Mouse (Mus musculus): ENCODE results near the gene Grin3b.

GRCm38 (mm10) chr10:79955691-79956090, 14.8 kb upstream of the Grin3b start:
- TF ChIP-seq CTCF (IDR thresholded peaks at IDR 0.05) (no peak), EP300 (IDR thresholded peaks at IDR 0.05) (no peak)

All from lung, postnatal 0 days (tissue).